Mouse (Mus musculus): ENCODE measurements at regions not wholly inside any gene's neighbourhood (a gene's known extent, or its start where the extent isn't known, plus 50 kb on each side); places are given as distances from the start of the nearest gene placed in this dataset.

GRCm38 (mm10) chr15:25291231-25291691 lies 122.3 kb downstream of the Basp1 start:
- no peak for TF ChIP-seq CTCF (IDR thresholded peaks at IDR 0.05; ENCODE audit: low read depth)
- TF ChIP-seq EP300 (IDR thresholded peaks at IDR 0.05; ENCODE audit: low read depth): no peak
